Mouse (Mus musculus) erythroblast, embryonic 14.5 days (primary cell): ENCODE data around the gene Gm11084.

Experiments used
- GATA1 ChIP-seq: IDR thresholded peaks from 2 replicates; pipeline ENCODE4 v1.6.1; 2012; ENCODE audit warnings: low read length, inconsistent platforms, mixed read lengths
- TAL1 ChIP-seq: IDR thresholded peaks from 3 replicates; pipeline ENCODE4 v1.6.1; 2012; ENCODE audit warnings: low read length, inconsistent platforms, mixed read lengths

DNA sequence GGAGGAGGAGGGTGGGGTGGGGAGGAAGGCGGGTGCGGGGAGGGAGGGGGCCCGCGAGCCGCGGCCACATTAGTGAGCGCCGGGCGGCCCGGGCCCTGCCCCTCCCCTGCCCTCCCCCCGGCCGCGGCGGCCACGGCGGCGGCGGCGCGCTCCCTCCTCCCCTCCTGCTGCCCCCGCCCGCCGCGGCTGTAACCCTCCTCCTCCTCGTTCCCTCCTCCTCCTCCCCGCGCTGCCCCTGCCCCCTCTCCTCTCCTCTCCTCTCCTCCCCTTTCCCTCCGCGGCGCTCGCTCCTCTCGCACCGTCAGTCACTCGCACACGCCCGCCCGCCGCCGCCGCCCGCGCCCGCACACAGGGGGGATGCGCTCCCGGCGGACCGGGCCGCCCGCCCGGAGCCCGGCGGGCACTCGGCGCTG lies 6.9 kb downstream of the Gm11084 start:
- TF ChIP-seq TAL1, result no peak
- no peak for TF ChIP-seq GATA1
